Mouse (Mus musculus): ENCODE measurements at regions not wholly inside any gene's neighbourhood (a gene's known extent, or its start where the extent isn't known, plus 50 kb on each side); places are given as distances from the start of the nearest gene placed in this dataset.
"Not testable (repeated sequence)": the region's sequence is repeated elsewhere in the genome, so short reads cannot be mapped to it uniquely, and the experiment has no call there.

DNA sequence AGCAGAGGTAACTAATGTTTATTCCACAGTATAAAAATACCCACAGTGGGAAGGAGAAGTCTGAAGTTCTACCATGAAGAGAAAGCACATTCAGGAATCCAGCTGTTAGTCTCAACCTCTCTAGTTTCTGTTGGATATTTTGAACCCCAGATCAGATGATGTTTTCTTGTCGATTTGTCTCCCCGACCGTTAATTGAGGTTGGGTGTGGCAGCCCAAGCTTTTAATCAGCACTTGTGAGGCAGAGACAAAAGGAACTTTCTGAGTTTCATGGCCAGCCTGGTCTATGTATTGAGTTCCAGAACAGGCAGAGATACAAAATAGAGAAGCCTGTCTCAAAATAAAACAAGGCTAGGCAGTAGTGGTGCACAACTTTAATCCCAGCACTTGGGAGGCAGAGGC is 129.5 kb downstream of the Tomm20 start:
- in situ Hi-C loops (cut with MboI; ENCODE audit: unreplicated experiment in 2 of 2) = no loop called here

DNA sequence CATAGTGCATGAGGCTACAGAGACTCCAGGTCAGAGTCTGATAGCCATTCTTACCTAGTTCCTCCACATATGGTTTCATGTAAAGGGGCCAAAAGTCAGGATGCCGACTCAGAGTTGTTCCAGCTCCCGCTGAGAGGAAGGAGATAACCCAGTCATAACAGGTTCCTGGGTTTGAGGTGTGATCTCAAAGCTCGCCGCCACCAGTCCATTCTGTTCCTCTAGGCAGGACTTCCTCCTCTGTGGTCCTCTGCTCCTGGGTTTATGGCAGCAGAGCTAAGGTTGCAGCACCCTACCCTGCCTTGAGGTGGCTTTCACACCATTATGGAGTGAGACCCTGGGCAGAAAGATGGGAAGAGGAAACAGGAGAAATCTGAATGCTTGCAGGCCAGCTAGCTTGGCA is 131.2 kb downstream of the Tomm20 start:
- in situ Hi-C loops (cut with MboI; ENCODE audit: unreplicated experiment in 2 of 2) = no loop called here

DNA sequence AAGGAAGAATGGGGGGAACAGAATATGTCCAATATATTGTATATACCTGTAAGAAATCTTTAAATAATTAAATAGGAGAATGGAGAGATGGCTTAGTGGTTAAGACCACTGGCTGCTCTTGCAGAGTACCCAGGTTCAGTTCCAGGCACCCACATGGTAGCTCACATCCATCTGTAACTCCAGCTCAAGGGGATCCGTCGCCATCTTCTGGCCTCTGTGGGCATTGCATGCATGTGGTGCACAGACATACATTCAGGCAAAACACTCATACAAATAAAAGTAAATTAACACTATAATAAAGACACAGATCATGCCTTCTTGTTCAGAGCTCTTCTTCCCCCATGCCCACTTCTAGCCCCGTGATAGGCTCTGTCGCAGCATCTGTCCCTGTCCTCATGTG is 132.0 kb downstream of the Tomm20 start:
- in situ Hi-C loops (cut with MboI; ENCODE audit: unreplicated experiment in 2 of 2) = no loop called here

DNA sequence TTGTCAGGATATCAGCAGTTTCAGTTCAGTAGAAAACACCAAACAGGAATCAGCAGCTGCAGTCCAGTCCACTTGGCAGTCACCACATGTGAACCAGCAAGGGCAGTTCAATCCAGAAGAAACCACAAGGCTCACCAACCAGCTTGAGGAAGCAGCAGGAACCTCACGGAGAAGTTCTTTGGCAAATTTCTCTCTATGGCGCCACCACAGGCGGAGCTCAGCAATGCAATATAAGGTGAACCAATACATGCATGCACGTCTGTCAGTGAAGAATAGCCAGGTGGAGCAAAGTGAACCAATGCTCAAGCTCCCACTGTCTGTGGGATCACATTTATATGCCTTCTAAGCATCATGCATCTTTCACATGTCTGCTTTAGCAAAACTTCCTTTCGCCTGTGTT is 132.9 kb downstream of the Tomm20 start:
- in situ Hi-C loops (cut with MboI; ENCODE audit: unreplicated experiment in 2 of 2) = no loop called here

DNA sequence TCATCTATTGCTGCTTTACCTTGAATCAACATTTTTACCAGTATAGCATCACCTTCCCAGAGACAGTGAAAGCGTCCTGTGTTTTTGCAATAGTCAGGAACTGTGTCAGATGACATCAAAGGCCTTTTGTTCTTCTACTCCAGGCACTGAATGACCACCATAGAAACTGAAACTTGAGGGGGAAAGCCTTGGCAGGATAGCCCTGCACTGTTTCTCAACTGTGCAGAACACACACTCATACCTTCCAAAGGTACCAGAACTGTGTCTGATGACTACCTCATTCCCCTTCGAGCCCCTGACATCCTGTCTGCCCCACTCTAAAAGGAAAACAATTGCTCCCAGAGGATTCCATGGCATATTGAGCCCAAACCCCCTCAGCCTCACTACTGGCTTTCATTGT is 134.3 kb downstream of the Tomm20 start:
- in situ Hi-C loops (cut with MboI; ENCODE audit: unreplicated experiment in 2 of 2) = not testable (repeated sequence)

DNA sequence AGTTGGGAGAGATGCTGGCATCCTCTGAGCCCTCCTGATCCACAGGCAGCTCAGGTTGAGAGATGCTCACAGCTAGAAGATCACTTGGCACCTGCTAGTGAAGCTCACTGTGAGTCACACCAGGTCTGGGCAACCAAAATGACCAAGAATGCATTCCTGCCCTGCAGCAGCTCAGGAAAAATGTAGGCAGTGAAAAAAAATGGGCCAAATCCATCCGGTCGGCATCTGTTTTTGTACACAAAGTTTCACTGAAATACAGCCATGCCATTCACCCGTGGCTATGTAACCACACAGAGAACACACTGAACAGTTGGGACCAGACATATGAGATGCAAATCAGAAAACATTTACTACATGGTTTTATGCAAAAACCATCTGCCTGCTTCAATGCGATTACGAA is 135.1 kb downstream of the Tomm20 start:
- in situ Hi-C loops (cut with MboI; ENCODE audit: unreplicated experiment in 2 of 2) = no loop called here

DNA sequence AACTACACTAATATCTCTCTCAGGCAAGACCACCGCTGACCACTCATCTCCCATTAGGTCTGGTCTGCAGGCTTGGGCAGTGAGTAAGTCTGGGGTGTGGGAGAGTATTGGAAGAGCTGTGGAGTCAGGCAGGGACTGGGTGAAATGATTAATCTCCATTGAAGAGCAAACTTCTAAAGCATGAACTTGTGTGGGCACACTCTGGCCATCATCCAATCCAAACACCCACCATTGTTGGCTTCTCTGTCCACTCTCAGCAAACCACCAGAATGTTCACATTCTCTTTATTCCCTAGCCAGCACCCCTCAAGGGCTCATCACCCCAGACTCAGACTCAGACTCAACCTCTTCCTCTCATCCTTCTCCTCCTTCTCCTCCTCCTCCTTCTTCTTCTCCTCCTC is 136.3 kb downstream of the Tomm20 start:
- in situ Hi-C loops (cut with MboI; ENCODE audit: unreplicated experiment in 2 of 2) = no loop called here

DNA sequence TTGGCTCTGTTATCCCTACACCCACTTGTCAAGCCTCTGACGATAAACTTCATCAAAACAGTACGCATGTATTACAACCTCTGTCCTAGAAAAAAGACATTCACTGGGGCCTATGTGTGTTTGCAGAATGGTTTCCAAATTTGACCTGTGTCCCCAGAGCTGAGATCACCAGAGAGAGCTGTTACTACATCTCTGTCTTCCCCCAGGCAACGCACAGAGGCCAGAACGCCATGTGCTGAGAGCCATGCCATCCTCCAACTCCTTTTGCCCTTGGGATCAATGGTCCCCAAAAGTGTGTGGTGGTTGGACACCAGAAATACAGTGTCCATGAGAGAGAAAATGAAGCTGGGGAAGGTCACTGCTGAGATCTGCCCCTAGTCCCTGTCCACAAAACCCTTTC is 137.1 kb downstream of the Tomm20 start:
- in situ Hi-C loops (cut with MboI; ENCODE audit: unreplicated experiment in 2 of 2) = no loop called here

DNA sequence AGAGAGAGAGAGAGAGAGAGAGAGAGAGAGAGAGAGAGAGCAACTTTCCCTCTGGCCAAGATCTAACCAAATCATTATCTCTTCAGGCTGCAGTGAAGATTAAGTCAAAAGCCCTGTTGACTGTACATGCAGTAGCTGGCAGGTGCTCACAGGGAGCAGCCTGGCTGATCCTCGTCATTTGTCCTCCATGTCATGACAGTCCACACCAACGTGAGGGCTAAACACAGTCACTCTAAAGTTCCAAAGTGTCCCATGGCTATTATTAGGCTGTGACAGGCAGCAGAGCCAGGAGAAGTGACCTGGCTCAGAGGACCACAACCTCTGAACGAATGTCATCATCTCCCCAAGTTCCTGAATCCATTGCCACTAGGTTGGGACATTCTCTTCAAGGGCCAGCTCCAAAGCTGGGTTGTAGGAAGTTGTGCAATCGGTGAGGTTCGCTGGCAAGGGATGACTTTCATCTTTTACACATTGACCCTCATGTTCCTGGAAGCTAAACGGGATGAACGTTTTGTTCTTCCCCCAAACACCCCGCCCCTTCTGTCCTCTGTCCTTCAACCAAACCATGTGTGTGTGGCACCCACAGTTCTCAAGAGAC is 138.4 kb downstream of the Tomm20 start:
- in situ Hi-C loops (cut with MboI; ENCODE audit: unreplicated experiment in 2 of 2) = no loop called here

DNA sequence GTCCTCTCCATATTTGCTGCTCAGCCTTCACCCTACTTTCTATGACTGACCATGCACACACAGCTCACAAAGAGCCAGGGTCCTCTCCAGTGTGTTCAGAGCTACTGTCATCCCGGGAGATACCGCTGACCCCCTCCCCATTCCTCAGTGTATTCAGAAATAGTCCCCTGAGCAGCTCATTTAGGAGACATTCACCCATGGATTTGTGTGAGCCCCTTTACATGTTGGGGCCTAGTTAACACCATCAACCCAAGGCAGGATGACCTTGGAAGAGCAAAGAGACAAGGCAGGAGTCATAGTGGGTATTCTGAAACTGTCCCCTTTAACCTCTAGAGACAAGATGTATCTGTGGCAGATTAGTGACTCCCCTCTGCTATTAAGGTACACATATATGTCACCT is 139.1 kb downstream of the Tomm20 start:
- in situ Hi-C loops (cut with MboI; ENCODE audit: unreplicated experiment in 2 of 2) = no loop called here

DNA sequence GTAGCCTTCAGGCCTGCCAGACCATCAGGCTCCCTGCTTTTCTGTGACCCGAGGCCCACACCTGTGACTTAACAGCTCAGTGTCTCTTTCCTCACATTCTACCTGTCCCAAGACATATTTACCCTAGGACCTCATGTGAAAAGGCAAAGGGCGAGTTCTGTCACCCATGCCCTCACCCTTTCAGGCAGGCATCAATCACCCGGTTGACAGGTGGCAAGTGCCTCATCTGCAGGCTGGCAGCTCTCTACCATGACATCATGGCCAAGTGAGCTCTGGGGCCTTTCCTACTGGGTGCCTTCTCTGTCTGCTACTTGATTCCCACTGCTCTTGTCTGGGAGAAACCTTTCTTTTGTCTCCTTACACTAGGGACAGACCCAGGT is 139.5 kb downstream of the Tomm20 start:
- in situ Hi-C loops (cut with MboI; ENCODE audit: unreplicated experiment in 2 of 2) = no loop called here

DNA sequence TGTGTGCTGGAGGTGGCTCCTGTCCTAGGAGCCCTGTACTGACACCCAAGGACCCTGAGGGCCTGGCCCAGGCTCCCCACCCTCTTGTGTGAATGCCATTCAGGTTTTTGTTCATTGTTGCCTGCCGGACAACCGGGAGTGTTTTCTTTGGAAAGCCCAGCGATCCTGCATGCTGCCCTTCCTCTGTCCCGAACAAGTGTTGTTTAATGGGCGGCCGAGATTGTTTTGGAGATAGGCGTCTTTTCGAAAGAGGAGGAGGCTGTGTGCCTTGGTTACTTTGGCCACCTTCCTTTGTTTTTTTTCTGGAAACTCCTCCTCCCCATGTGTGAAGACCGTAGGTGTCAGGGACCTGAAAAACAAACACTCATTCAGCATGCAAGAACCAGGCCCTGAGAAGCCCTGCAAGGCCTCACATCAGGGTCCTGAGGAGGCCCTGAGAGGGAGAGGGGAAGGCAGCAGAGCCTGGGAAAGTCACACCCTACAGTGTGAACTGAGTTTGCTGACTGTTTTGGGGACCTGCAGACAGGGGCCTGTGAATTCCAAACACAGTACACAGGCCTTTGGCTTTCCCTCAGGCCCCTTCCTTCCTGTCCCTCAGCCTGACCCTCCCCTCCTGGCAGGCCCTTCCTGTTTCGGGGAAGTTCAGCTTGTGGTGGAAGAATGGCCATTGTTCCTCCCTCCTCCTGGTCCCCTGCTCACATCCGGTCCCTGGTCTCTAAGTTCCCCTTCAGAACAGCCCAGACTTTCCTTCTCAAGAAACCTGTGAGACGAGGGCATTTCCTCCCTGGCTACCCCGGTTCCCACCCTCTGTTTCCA is 140.1 kb downstream of the Tomm20 start:
- in situ Hi-C loops (cut with MboI; ENCODE audit: unreplicated experiment in 2 of 2) = no loop called here

DNA sequence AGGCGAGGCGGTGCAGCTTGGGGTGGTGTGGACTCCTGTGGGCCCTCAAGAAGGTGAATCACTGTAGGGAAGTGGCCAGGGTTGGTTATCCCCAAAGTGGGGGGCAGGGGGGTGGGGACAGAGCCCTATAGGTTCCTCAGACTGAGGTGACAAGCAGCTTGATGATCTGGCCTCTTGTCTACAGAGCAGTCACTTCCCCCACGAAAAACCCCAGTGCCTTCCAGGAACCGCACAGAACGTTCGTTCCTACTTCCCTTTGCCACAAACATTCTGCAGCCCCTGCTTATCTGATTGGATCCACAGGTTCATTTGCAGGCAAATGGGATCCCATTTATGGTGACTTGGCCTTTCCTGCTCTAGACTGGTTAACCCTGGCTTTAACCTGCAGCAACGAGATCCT is 141.5 kb downstream of the Tomm20 start:
- in situ Hi-C loops (cut with MboI; ENCODE audit: unreplicated experiment in 2 of 2) = no loop called here

DNA sequence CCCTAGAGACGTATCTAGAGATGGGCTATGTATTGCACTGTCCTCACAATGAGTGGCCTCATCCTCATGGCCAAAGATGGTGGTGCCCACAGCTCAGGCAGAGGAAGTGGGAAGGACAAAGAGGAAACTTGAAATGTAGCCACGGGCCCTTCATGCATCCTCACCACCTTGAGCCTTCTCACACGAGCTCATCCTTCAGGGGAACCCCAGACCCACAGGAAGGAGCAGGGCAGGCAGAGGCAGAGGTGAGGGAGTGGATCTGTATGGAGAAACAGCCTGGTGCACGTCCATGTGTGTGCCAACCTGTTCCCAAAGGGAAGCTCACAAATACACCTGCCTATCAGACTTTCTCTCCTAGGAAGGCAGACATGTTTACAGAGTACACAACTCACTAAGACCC is 143.0 kb downstream of the Tomm20 start:
- in situ Hi-C loops (cut with MboI; ENCODE audit: unreplicated experiment in 2 of 2) = no loop called here

DNA sequence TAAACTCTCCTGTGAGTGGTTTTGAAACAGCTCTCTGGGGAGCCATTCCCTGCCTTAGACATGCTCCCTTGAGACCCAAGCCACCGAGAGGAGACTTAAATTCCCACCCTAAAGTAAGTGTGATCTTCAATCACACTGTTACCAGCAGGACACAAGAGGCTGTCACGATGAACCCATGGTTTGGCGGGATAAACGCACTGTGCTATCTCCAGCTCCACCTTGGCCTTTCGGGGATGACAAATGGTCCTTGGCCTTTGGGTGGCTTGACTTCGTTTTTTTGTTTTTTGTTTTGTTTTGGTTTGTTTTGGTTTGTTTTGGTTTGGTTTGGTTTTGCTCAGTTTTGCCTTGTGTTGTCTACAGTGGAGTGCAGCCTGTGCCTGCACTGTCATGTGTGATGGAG is 144.7 kb downstream of the Tomm20 start:
- in situ Hi-C loops (cut with MboI; ENCODE audit: unreplicated experiment in 2 of 2) = no loop called here

DNA sequence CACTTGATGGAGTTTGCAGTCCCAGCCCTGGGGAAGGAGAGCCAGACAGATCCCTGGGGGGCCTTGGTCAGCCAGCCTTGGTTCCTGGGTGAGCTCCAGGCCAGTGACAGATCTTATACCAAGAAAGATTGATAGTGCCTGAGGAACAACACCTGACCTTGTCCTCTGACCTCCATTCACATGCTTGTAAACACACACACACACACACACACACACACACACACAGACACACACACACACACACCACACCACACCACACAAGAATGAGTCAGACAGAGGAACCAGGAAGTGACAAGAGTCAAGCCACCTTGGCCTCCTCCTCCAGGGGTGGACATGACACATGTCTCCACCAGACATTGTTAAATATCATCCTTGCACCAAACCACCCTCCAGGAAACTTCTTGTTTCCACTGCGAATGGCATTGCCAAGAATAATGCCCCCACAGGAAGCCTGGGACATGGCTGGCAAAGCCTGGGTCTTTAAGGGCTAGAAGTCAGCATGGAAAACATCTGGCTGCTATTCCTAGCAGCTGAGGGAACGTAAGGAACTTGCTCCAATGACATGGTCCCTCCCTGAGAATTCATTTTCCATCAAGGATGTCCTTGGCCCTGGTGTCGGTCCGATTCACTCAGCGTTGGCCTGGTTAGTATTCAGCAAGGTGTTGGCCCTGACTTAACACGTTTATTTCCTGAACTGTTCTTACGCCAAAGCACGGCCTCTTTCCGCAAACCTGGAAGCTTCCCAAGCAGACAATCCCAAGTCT is 147.9 kb downstream of the Tomm20 start:
- in situ Hi-C loops (cut with MboI; ENCODE audit: unreplicated experiment in 2 of 2) = no loop called here

DNA sequence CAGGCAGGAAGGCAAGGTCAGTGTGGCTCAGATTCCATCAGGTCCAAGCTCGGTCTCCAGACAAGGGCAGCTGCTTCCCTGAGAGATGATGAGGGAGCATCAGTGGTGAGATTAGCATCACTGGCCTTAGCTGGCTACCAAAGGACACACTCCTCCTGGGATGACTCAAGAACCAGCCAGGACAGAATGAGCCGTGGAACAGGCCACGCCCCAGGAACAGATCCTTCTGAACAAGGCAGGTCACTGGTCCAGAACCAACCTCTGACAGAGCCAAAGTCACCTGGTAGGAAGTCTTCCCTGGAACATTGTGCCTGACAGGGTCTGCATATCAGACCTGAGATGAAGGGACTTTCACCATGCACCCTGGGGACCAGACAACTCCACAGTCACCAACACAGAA is 152.0 kb downstream of the Tomm20 start:
- in situ Hi-C loops (cut with MboI; ENCODE audit: unreplicated experiment in 2 of 2) = no loop called here

DNA sequence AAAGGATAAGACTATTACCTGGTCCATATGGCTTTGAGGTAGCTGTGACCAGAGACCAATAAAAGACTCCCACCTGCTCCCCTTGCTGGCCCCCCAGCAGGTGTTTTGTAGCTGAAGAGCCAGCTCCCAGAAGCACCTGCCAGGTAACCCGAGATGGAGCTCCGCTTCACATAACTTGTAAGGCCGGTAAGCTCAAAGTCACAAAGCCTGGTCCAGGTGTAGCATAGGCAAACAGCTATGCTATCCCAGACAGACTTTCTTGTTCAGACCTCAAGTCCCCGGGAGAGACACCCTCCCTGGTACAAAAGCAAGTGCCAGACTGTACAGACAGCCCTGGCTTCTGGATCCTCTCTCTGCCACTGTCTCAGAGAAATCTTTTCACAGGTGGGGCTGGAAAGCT is 154.6 kb downstream of the Tomm20 start:
- in situ Hi-C loops (cut with MboI; ENCODE audit: unreplicated experiment in 2 of 2) = no loop called here

DNA sequence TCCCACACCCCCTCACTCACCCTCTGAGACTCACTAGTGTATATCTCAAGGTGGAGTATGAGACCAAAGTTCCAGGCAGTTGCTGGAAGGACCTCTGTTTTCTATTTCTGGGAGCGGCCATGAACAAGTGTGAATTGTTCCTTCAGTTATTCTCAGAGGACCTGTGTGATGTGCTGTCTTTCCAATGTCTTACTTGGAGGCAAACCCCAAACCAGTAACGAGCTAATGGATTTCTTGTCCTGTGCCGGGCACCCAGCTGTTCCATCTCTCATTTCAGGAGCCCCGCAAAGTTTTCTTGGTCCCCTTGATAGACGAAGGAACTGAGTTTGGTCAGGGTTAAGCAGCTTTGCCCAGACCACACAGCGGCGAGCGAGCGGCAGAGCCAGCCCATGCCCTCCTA is 155.4 kb downstream of the Tomm20 start:
- in situ Hi-C loops (cut with MboI; ENCODE audit: unreplicated experiment in 2 of 2) = no loop called here

DNA sequence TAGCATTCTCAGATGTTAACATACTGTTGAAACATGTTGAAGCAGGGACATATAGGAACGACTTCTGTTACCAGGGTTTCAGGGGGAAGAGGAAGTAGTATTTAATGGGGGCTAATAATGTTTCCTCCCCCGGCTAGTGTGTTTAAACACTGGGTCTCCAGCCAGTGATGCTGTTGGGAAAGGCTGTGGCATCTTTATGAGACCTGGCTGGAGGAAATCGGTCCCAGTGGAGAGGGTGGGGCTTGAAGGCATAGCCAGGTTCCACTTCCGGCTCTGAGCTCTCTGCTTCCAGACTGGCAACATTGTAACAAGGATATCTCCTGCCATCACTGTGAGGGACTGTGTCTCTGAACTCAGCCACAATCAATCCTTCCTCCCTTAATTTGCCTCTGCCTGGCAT is 156.6 kb downstream of the Tomm20 start:
- in situ Hi-C loops (cut with MboI; ENCODE audit: unreplicated experiment in 2 of 2) = no loop called here

DNA sequence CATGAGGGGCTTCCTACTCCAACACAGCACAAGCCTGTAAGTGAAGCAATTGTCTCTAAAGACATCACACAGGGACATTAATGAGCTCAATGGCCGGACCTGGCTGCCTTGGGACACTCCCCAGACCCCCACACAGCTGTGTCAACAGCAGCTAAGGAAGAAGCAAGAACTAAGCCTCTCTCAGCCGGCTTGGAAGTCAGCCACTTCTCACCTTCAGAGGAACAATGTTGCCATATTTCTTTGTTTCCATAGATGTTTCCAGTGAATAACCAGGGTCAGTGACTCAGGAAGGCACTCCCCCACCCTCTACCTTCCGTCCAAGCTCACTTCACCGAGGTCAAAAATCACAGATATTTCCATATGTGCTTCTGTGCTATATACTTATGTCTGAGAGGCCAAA is 157.0 kb downstream of the Tomm20 start:
- in situ Hi-C loops (cut with MboI; ENCODE audit: unreplicated experiment in 2 of 2) = no loop called here

DNA sequence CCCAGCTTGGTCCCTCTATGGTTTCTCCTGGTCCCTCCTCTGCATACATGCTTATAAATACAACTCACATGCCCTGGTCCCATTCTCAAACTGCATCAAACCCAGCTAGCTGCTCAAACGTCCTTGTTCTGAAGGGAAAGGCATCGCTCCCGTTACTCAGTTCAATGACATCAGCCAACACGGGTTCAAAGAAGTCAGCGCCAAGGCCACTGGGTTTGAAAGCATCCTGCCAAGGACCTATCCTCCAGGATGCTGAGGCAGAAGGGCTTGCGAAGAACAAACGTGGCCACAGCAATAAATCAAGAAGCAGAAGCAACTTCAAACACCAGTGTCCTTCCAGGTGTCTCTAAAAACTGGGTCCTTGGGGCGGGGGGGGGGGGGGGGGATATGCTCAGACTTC is 158.2 kb downstream of the Tomm20 start:
- in situ Hi-C loops (cut with MboI; ENCODE audit: unreplicated experiment in 2 of 2) = no loop called here
